Mouse (Mus musculus) ovary, postnatal 10 days (tissue): Measurements from ENCODE around the gene 1110017D15Rik.
A peak's percentile ranks its signal among the peaks of the same experiment; 100 is the strongest.
"Not testable (repeated sequence)": the region's sequence is repeated elsewhere in the genome, so short reads cannot be mapped to it uniquely, and the experiment has no call there.

ENCODE experiments used
- DNase-seq: peaks from one replicate; pipeline ENCODE4 v3.0.0; 2022; ENCODE audit warnings: low spot score

1110017D15Rik gene

DNA sequence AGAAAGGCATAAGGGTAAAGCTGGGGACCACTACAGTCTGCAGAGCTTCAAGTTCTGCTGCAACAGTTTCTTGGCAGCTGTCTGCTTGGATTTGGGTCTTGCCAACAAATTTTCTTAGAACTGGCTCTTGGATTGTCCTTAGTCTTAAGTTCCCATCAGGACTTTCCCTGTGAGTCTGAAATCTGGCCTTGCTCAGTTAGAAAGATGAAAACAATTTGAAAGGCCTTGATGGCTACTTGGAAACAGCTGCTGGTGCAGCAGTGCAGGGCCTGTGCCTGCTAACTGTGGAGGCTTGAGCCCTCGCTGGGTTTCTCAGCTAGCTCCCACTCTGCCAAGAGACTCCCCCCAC lies 37.7 kb downstream of the 1110017D15Rik start:
- DNase-seq: no peak

DNA sequence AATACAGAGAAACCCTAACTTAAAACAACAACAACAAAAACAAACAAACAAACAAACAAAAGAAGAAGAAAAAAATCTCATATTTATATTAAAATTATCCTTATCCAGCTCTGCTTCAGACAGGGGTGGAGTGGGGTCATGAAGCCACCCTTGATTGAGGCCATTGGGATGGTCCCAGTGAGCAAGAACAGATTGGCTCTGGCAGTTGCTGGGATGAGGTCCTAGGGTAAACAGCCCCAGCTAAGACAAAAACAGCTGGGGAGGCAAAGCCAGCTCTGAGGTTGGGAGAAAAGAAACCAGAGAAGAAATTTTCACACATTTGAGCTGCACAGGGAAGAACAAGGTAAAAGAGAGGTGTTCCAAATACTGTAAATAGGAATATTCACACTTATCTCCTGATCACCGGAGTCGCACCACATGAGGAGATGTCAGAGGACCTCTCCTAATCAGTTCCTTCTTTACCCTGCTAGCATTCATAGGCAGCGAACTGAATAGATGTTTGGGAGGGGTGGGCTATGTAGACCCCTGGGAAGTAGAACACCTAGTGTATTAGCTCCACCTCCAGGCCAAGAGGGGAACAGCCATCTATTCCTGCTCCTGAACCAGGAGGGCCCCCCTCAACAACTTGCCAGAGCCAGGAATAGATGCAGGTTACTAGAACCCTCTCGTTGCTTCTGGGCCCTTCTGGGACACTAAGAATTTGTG lies 38.2 kb downstream of the 1110017D15Rik start:
- no peak for DNase-seq

DNA sequence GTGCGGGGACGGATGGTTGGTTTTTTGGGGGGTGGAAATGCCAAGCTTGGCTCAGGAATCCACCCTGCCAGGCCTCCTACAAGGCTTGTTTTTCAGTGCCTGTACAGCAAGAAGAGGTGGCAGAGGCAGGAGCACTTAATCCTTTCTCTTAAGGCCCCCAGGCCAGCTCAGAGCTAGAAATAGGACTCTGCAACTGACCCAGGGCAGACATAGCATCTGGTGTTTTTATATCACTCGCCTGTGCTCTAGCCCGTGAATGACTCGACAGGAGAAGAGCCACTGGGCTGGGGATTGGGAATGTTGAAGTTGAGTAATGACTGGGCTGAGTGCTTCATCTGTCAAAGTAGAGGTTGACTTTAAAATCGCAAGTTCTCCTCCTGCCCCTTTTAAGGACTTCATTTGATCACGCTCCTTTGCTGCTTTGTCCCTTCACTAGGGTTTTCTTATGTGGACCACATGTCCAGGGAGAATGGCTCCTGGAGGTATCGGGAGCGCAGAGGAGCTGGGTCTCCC lies 39.4 kb downstream of the 1110017D15Rik start:
- no peak for DNase-seq

DNA sequence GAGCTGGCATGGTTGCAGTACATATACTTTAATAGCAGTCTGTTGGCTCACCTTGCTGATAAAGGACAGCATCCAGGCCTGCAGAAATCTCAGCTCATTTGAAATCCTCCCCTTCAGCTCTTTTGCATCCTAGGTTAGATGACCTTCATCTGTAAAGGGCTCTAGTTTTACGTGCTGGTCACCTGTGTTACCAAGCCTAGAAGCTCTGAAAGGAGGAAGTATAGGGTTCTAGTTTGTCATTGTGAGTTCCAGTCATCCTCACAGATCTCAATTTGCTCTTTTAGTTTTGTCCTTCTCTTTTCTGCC lies 45.8 kb downstream of the 1110017D15Rik start:
- no peak for DNase-seq

DNA sequence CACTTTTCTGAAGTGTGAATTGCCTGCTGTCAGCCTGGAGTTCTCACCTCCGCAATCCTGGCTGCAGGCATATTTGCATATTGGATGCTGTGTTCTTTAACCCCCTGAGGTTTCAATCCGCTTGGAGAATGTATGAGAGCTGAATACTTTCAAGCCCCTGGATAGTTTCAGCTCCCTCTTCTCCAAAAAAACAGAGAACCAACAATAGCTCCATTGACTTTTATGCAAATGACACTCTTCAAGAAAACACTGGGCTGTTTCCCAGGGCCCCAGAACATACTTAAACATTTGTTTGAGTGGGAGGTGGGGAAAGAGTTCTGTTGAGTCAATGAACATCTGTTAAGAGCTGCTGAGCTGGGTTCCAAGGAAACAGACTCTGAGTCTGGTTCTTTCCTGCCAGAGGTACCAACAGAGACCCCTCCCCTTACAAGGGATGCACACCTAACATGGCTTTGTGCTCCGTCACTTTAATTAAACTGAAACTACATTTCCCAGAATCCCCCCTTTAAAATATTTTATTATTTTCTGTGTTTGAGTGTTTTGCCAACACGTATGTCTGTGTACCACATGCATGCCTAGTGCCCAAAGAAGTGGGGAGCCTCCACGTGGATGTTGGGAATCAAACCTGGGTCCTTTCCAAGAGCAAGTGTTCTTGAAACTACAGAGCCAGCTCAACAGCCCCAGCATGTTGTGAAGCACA lies 46.3 kb downstream of the 1110017D15Rik start:
- DNase-seq: no peak

DNA sequence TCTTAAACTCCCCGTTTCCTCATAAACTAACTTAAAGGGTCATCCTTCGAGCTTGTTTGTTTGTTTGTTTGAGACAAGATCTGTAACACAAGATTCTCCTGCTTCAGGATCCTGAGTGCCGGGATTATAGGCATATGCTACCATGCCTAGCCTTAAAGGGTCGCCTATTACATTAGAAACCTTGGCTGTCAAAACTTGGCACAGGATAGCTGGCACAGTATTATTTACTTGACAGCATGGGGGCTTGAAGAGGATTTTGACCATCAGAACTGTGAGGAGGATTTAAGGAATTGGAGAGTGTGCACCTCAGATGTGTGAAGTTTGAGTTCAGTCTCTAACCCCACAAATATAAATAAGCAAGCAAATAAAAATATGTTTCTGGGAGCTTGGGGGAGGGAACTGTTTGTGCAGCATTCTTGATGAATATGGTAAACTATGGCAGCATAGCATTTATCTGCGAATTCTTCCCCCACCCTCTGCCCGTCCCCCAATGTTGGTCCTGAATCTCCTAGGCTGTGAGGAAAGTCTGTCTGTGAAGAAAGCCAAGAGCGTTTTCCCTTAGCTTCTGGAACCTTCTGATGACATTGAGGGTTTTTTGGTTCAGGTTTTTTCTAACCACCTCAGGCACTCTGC lies 47.0 kb downstream of the 1110017D15Rik start:
- no peak for DNase-seq

DNA sequence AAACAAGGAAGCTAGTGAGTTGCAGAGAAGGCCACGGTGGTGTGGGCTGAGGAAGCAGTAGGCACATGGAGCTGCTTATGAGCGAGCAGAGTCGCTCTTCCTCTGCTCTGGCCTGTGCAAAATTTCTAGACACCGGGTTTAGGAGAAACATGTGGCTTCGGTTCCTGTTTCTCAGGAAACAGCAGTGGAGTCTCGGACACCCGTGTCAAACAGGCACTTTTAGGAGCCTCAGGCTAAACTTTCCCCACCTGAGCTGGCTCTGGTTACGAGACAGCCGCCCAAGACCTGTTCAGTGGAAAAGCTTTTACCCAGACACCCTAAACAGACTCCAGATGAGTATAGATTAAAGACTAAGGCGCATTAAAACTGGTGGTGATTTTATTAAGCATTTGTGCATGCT lies 47.9 kb downstream of the 1110017D15Rik start:
- DNase-seq: no peak

DNA sequence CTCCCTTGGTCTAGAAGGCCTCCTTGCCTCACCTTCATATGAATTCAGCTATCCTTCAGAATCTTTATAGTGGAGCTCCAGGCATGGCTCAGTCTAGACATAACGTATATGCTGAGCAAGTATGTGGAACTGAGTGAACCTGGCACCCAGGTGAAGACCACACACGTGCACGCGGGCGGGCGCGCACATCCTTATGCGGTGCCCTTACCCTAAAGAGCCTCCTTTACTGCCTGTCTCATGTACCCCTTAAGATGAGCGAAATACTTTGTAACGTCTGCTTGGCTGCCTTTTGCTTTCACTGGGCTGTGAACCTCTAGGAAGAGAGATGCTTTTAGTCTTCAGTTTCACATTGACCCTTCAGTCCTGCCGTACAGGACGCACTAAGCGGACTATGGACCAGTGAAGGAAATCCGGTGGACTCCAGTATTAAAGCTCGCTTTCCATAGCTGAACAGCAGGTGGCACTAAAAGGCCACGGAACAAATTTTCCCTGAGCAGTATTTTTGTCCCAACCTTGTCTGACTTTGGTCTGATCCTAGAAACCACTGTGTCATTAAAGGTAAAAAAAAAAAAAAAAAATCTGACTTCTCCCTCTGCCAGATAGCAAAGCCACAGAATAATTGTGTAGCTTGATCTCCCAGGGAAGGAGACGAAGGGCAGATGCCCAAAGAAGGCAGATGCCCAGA lies 48.6 kb downstream of the 1110017D15Rik start:
- no peak for DNase-seq

DNA sequence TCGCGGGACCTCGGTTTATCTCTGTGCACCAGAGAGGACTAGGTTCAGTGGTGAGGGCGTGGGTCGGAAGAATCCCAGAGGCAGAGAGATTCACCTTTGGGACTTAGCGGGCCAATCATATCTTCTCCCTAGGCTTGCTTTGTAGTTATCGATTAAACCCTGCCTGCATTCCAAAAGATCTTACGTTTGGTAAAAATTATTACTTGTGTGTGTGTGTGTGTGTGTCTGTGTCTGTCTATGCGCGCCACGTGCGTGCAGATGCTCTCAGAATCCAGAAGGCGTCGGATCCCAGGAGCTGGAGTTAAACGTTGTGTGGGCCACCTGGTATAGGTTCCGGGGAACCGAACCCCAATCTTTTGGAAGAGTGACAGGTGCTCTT lies 51.9 kb downstream of the 1110017D15Rik start:
- DNase-seq: no peak

DNA sequence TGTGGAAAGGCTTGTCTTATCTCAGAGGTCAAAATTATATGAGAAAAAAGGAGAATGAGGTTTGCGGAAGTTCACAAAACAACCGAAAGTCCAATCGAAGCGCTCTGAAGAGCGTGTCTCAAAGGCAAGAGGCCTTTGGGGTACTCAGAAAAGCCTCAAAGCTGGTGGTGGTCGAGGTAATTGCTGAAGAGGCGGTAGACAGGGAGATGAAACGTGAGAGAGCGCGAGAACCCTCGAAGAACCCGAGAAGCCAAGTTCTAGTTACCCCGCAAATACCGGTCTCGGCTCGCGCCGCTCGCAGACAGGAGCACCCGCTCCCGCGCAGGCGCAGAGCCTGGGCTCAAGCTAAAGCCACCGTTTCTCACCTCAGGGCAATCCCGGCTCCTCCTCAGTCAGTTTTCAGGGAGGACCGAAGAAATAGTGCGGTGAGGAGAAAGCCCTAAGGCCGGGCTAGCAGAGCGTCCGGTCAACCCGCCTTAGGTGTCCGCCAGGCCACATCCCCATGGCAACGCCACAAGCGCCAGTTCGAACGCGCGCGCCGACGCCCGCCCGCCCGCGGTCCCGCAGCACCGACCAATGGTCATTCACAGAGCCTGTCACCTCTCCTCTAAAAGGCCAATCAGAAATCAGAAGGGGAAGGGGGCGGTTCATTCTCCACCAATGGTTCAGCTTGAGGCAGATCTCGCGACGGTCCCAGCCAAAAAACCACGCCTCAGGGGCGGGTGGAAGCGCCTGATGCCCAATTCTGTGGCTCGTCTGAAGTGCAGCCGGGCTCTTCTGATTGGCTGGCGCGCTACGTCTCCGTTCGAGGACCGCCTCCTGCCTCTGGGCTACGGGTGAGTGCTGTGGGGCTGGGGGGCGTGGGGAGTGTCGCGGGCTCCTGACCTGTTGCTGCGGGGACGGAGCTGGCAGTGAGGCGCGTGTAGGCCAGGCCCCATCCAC lies 52.5 kb downstream of the 1110017D15Rik start, which contains the start of the genes Kif24 and Nudt2:
Gene Kif24, minus strand, starts transcription at position 543 of the 942 bp plus-strand sequence.
Gene Nudt2, plus strand, starts transcription at position 807 of the 942 bp plus-strand sequence.
- DNase-seq: peak; percentile 85

DNA sequence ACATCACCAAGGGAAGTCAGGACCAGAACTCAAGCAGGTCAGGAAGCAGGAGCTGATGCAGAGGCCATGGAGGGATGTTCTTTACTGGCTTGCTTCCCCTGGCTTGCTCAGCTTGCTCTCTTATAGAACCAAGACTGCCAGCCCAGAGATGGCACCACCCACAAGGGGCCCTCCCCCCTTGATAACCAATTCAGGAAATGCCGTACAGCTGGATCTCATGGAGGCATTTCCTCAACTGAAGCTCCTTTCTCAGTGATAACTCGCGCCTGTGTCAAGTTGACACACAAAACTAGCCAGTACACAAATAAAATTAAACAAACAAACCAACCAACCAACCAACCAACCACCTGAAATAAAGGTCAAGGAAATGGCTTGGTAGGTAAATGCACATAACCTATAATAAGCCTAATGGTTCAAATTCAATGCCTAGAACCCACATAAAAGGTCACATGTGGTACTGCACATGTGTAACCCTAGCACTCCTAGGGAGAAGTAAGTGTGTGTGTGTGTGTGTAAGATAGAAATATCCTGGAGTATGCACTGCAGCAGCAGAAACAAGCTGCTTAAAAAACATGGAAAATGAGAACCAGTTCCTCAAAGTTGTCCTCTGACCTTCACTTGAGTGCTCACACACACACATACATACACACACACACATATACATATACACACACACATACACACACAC lies 53.9 kb downstream of the 1110017D15Rik start:
- DNase-seq: not testable (repeated sequence)

DNA sequence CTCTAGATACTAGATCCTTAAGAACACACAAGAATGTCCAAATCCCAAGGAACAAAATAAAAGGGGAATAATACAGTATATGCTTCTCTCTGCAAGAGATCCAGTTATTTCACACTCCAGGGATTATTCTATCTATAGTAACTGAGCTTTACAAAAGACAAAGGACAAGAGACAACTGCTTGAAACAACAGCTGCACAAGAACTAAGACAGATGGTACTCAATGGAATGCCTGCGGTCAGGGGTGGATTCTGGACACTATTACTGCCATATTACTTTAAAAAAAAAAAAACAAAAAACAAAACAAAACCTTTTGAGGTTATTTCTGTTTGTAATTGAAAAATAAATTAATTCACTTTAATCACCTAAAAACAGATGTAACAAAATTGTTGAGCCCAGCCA lies 56.4 kb downstream of the 1110017D15Rik start:
- no peak for DNase-seq
